Mouse (Mus musculus) induced T-regulatory cell, adult 2 months (primary cell): ENCODE measurements at regions not wholly inside any gene's neighbourhood (a gene's known extent, or its start where the extent isn't known, plus 50 kb on each side); places are given as distances from the start of the nearest gene placed in this dataset.

Source experiments
- DNase-seq: peaks from one replicate; pipeline ENCODE4 v3.0.0-alpha.2; 2012; ENCODE audit warnings: low read depth

GRCm38 (mm10) chr8:56476158-56476557 lies 74.7 kb downstream of the Cep44 start:
- peak; percentile 15 for DNase-seq

- DNase-seq, result no peak
Measured at GRCm38 (mm10) chr8:56475138-56475537, 75.7 kb downstream of the Cep44 start.

GRCm38 (mm10) chr8:56474335-56474734 lies 76.5 kb downstream of the Cep44 start:
- no peak for DNase-seq

- no peak for DNase-seq
Measured at GRCm38 (mm10) chr8:56465091-56465490, 85.8 kb downstream of the Cep44 start.

GRCm38 (mm10) chr8:56450982-56451381 lies 99.9 kb downstream of the Cep44 start:
- DNase-seq, result no peak

- peak; percentile 60 for DNase-seq
Measured at GRCm38 (mm10) chr8:56443676-56444075, 107.2 kb downstream of the Cep44 start.

- DNase-seq, result no peak
Measured at GRCm38 (mm10) chr8:56439417-56439816, 111.4 kb downstream of the Cep44 start.

- DNase-seq, result no peak
Measured at GRCm38 (mm10) chr8:56434826-56435225, 116.0 kb downstream of the Cep44 start.

- no peak for DNase-seq
Measured at GRCm38 (mm10) chr8:56412026-56412425, 117.6 kb downstream of the Hpgd start.

GRCm38 (mm10) chr8:56410412-56410811 lies 116.0 kb downstream of the Hpgd start:
- DNase-seq, result no peak

GRCm38 (mm10) chr8:56407267-56407666 lies 112.9 kb downstream of the Hpgd start:
- DNase-seq, result no peak

- no peak for DNase-seq
Measured at GRCm38 (mm10) chr8:56406317-56406716, 111.9 kb downstream of the Hpgd start.

GRCm38 (mm10) chr8:56397611-56398010 lies 103.2 kb downstream of the Hpgd start:
- DNase-seq, result no peak

GRCm38 (mm10) chr8:56396352-56396751 lies 102.0 kb downstream of the Hpgd start:
- DNase-seq, result no peak

GRCm38 (mm10) chr8:56392626-56393025 lies 98.2 kb downstream of the Hpgd start:
- no peak for DNase-seq

- no peak for DNase-seq
Measured at GRCm38 (mm10) chr8:56392158-56392557, 97.8 kb downstream of the Hpgd start.
